Mouse (Mus musculus): ENCODE results near the gene Nrp2.

Nrp2 gene

GRCm38 (mm10) chr1:62703158-62704116, at the start of gene Nrp2:
Gene Nrp2 (plus strand): TSS chr1:62703285.
- peak; percentile 72 to 79 for DNase-seq (ENCODE audit: low spot score in 2 of 2)

- no peak for DNase-seq (ENCODE audit: low spot score in 2 of 2)
Measured at GRCm38 (mm10) chr1:62654436-62654835, 48.6 kb upstream of the Nrp2 start.

- peak in 1 of 2 experiments; percentile 16 for DNase-seq (ENCODE audit: low spot score in 2 of 2)
Measured at GRCm38 (mm10) chr1:62664960-62665645, 38.0 kb upstream of the Nrp2 start.

- no peak for DNase-seq (ENCODE audit: low spot score in 2 of 2)
Measured at GRCm38 (mm10) chr1:62665771-62666730, 37.0 kb upstream of the Nrp2 start.

- DNase-seq (ENCODE audit: low spot score in 2 of 2), result no peak
Measured at GRCm38 (mm10) chr1:62666780-62667179, 36.3 kb upstream of the Nrp2 start.

- no peak for DNase-seq (ENCODE audit: low spot score in 2 of 2)
Measured at GRCm38 (mm10) chr1:62678611-62679344, 24.3 kb upstream of the Nrp2 start.

- DNase-seq (ENCODE audit: low spot score in 2 of 2), result no peak
Measured at GRCm38 (mm10) chr1:62679466-62679865, 23.6 kb upstream of the Nrp2 start.

- DNase-seq (ENCODE audit: low spot score in 2 of 2), result no peak
Measured at GRCm38 (mm10) chr1:62682456-62683385, 20.4 kb upstream of the Nrp2 start.

GRCm38 (mm10) chr1:62683498-62683897, 19.6 kb upstream of the Nrp2 start:
- DNase-seq (ENCODE audit: low spot score in 2 of 2), result no peak

- DNase-seq (ENCODE audit: low spot score in 2 of 2), result no peak
Measured at GRCm38 (mm10) chr1:62687511-62687910, 15.6 kb upstream of the Nrp2 start.

- no peak for DNase-seq (ENCODE audit: low spot score in 2 of 2)
Measured at GRCm38 (mm10) chr1:62691175-62691574, 11.9 kb upstream of the Nrp2 start.

GRCm38 (mm10) chr1:62696312-62696982, 6.6 kb upstream of the Nrp2 start:
- no peak for DNase-seq (ENCODE audit: low spot score in 2 of 2)

- no peak for DNase-seq (ENCODE audit: low spot score in 2 of 2)
Measured at GRCm38 (mm10) chr1:62696983-62697341, 6.1 kb upstream of the Nrp2 start.

- no peak for DNase-seq (ENCODE audit: low spot score in 2 of 2)
Measured at GRCm38 (mm10) chr1:62697353-62697752, 5.7 kb upstream of the Nrp2 start.

GRCm38 (mm10) chr1:62699801-62700200, 3.3 kb upstream of the Nrp2 start:
- DNase-seq (ENCODE audit: low spot score in 2 of 2), result no peak

- DNase-seq (ENCODE audit: low spot score in 2 of 2), result peak in 1 of 2 experiments; percentile 75
Measured at GRCm38 (mm10) chr1:62701065-62701921, 1.8 kb upstream of the Nrp2 start.

- DNase-seq (ENCODE audit: low spot score in 2 of 2), result no peak
Measured at GRCm38 (mm10) chr1:62702743-62703142, 342 bp upstream of the Nrp2 start.
